Mouse (Mus musculus) MEL (cell line): ENCODE measurements around the gene Selplg. TPM values are rescaled to one million over a fixed set of nuclear protein-coding genes. Genes with fewer than 3 reads are reported as not detected.

ENCODE experiments used
- DNase-seq: peaks from one replicate; pipeline ENCODE4 v3.0.0; 2011; ENCODE audit warnings: low read depth, low spot score
- H3K27ac ChIP-seq: 2 replicates; pipeline ENCODE4 v1.5.1; 2012; ENCODE audit warnings: low read depth, mild to moderate bottlenecking, control low read depth, low read length, moderate library complexity; ENCODE audit not compliant: control insufficient read depth
- H3K27me3 ChIP-seq, 2 experiments: fragments of 150-350 bp in 1 of 2; sonication (generic) in 1 of 2; 2 replicates each; pipeline ENCODE4 v1.6.1; 2012; ENCODE audit warnings: low read length in 2 of 2, mild to moderate bottlenecking in 2 of 2, improper control_type of control experiment in 1 of 2, moderate library complexity in 1 of 2; ENCODE audit not compliant: insufficient read depth in 2 of 2, control insufficient read depth in 1 of 2
- H3K36me3 ChIP-seq, 2 experiments: 2 replicates each; pipeline ENCODE4 v1.6.1; 2012 to 2014; ENCODE audit warnings: low read length in 2 of 2, improper control_type of control experiment in 1 of 2, inconsistent platforms in 1 of 2, mild to moderate bottlenecking in 1 of 2; ENCODE audit not compliant: insufficient read depth in 2 of 2, control insufficient read depth in 1 of 2
- H3K4me1 ChIP-seq, 2 experiments: fragments of 150-350 bp in 1 of 2; sonication (generic) in 1 of 2; 2 replicates each; pipeline ENCODE4 v1.6.1; 2012; ENCODE audit warnings: low read length in 2 of 2, improper control_type of control experiment in 1 of 2, mild to moderate bottlenecking in 1 of 2; ENCODE audit not compliant: insufficient read depth in 2 of 2, control insufficient read depth in 1 of 2
- H3K4me3 ChIP-seq, 2 experiments: fragments of 150-350 bp in 1 of 2; sonication (generic) in 1 of 2; 2 replicates each; pipeline ENCODE4 v1.5.1; 2012; ENCODE audit warnings: low read depth in 2 of 2, low read length in 2 of 2, mild to moderate bottlenecking in 2 of 2, moderate library complexity in 2 of 2, control low read depth in 1 of 2, improper control_type of control experiment in 1 of 2; ENCODE audit not compliant: control insufficient read depth in 1 of 2, insufficient read depth in 1 of 2
- H3K79me2 ChIP-seq: 2 replicates; pipeline ENCODE4 v1.6.1; 2012; ENCODE audit warnings: mild to moderate bottlenecking, low read length, moderate library complexity; ENCODE audit not compliant: control insufficient read depth, poor library complexity, insufficient read depth
- H3K9ac ChIP-seq: 2 replicates; pipeline ENCODE4 v1.6.1; 2012; ENCODE audit warnings: low read depth, mild to moderate bottlenecking, control low read depth, low read length, moderate library complexity; ENCODE audit not compliant: control insufficient read depth, poor library complexity, severe bottlenecking
- H3K9me3 ChIP-seq: fragments of 150-350 bp; sonication (generic); replicated peaks from 2 replicates; pipeline ENCODE4 v1.6.1; 2012; ENCODE audit warnings: mild to moderate bottlenecking, low read length, improper control_type of control experiment, moderate library complexity; ENCODE audit not compliant: insufficient read depth
- BHLHE40 ChIP-seq: IDR thresholded peaks from 2 replicates; pipeline ENCODE4 v1.6.1; 2012; ENCODE audit warnings: low read depth, mild to moderate bottlenecking, inconsistent platforms, low read length, improper control_type of control experiment, borderline replicate concordance
- CHD2 ChIP-seq: IDR thresholded peaks from 2 replicates; pipeline ENCODE4 v1.6.1; 2011; ENCODE audit warnings: low read length, improper control_type of control experiment
- ELF1 ChIP-seq: IDR thresholded peaks from 2 replicates; pipeline ENCODE4 v1.6.1; 2014; ENCODE audit warnings: low read depth, mild to moderate bottlenecking, inconsistent platforms, low read length, improper control_type of control experiment, moderate library complexity
- EP300 ChIP-seq, 2 experiments: IDR thresholded peaks; 2 replicates each; pipeline ENCODE4 v1.6.1; 2011; ENCODE audit warnings: improper control_type of control experiment in 2 of 2, low read length in 2 of 2, low read depth in 1 of 2, mild to moderate bottlenecking in 1 of 2
- ETS1 ChIP-seq: IDR thresholded peaks from 2 replicates; pipeline ENCODE4 v1.6.1; 2012; ENCODE audit warnings: low read depth, mild to moderate bottlenecking, inconsistent platforms, low read length, improper control_type of control experiment, moderate library complexity
- GABPA ChIP-seq: IDR thresholded peaks from 2 replicates; pipeline ENCODE4 v1.6.1; 2012; ENCODE audit warnings: low read depth, mild to moderate bottlenecking, inconsistent platforms, low read length, improper control_type of control experiment, moderate library complexity
- HCFC1 ChIP-seq: IDR thresholded peaks from 2 replicates; pipeline ENCODE4 v1.6.1; 2012; ENCODE audit warnings: low read depth, mild to moderate bottlenecking, inconsistent platforms, low read length, improper control_type of control experiment, moderate library complexity
- MAFK ChIP-seq: IDR thresholded peaks from 2 replicates; pipeline ENCODE4 v1.6.1; 2011; ENCODE audit warnings: low read depth, mild to moderate bottlenecking, low read length, improper control_type of control experiment, borderline replicate concordance
- MEF2A ChIP-seq: IDR thresholded peaks from 2 replicates; pipeline ENCODE4 v1.6.1; 2014; ENCODE audit warnings: low read depth, mild to moderate bottlenecking, inconsistent platforms, low read length, improper control_type of control experiment; ENCODE audit not compliant: poor library complexity, insufficient replicate concordance, severe bottlenecking; ENCODE audit errors: extremely low read depth
- MXI1 ChIP-seq: IDR thresholded peaks from 2 replicates; pipeline ENCODE4 v1.6.1; 2011; ENCODE audit warnings: mild to moderate bottlenecking, low read depth, low read length, improper control_type of control experiment
- MYC ChIP-seq: IDR thresholded peaks from 2 replicates; pipeline ENCODE4 v1.6.1; 2011; ENCODE audit warnings: low read depth, mild to moderate bottlenecking, low read length, improper control_type of control experiment, moderate library complexity
- NRF1 ChIP-seq: IDR thresholded peaks from 2 replicates; pipeline ENCODE4 v1.6.1; 2014; ENCODE audit warnings: low read depth, mild to moderate bottlenecking, inconsistent platforms, low read length, improper control_type of control experiment, moderate library complexity; ENCODE audit not compliant: poor library complexity, insufficient read depth, severe bottlenecking
- POLR2A ChIP-seq, 2 experiments: IDR thresholded peaks; 2 replicates each; pipeline ENCODE4 v1.6.1; 2011 to 2012; ENCODE audit warnings: low read length in 2 of 2, mild to moderate bottlenecking in 2 of 2, control low read depth in 1 of 2, improper control_type of control experiment in 1 of 2, low read depth in 1 of 2, moderate library complexity in 1 of 2; ENCODE audit not compliant: control insufficient read depth in 1 of 2, insufficient read depth in 1 of 2, poor library complexity in 1 of 2
- RCOR1 ChIP-seq: IDR thresholded peaks from 2 replicates; pipeline ENCODE4 v1.6.1; 2012; ENCODE audit warnings: low read depth, mild to moderate bottlenecking, inconsistent platforms, low read length, improper control_type of control experiment
- SIN3A ChIP-seq: IDR thresholded peaks from 2 replicates; pipeline ENCODE4 v1.6.1; 2012; ENCODE audit warnings: low read length, improper control_type of control experiment, inconsistent platforms
- SMC3 ChIP-seq: IDR thresholded peaks from 2 replicates; pipeline ENCODE4 v1.6.1; 2011; ENCODE audit warnings: low read depth, low read length, improper control_type of control experiment
- USF2 ChIP-seq, 2 experiments: IDR thresholded peaks; 2 replicates each; pipeline ENCODE4 v1.6.1; 2011 to 2012; ENCODE audit warnings: improper control_type of control experiment in 2 of 2, low read length in 2 of 2, borderline replicate concordance in 1 of 2, inconsistent platforms in 1 of 2, low read depth in 1 of 2, mild to moderate bottlenecking in 1 of 2; ENCODE audit not compliant: insufficient read depth in 1 of 2
- ZMIZ1 ChIP-seq: IDR thresholded peaks from 2 replicates; pipeline ENCODE4 v1.6.1; 2012; ENCODE audit warnings: low read depth, mild to moderate bottlenecking, inconsistent platforms, low read length, improper control_type of control experiment, moderate library complexity
- ZNF384 ChIP-seq: IDR thresholded peaks from 2 replicates; pipeline ENCODE4 v1.6.1; 2012; ENCODE audit warnings: low read depth, mild to moderate bottlenecking, inconsistent platforms, low read length, improper control_type of control experiment
- polyA plus RNA-seq, 2 experiments: library from polyadenylated mRNA; stranded (reverse) in 1 of 2; unstranded in 1 of 2; fragments of >175 nt in 1 of 2; fragments of >200 nt in 1 of 2; gene quantifications; 2 replicates each; pipeline versions ENCODE4 v1.2.1 to v1.2.4; 2012; ENCODE audit warnings: low replicate concordance in 2 of 2, low read depth in 1 of 2; ENCODE audit not compliant: insufficient read length in 2 of 2, insufficient read depth in 1 of 2, missing spikeins in 1 of 2
- total RNA-seq: library from RNA; depleted of rRNA; stranded (reverse); fragments of 300-350 nt; gene quantifications from 2 replicates; pipeline ENCODE4 v1.2.3, GENCODE M21; 2012

Gene Selplg
- total and polyA plus RNA-seq, 3 experiments, result 24.2 to 48.2 TPM; not detected in 1

DNA sequence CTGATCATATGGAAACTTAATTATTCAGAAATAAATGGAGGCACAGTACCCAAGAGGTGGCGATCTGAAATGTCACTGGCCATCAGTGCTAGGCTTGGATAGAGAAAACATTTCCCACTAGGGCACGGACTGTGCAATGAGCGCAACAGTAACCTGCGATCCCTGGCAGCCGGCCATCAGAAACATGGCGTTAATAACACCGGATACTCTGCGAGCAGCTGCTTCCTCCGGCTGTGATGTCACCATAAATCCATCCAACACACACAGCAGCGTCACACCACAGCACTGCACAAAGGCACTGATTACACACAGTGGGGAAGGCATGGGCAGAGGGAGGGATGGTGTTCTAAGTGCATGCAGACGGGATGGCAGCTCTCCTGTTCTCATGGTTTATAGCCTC, 36.7 kb upstream of the Selplg start:
- TF ChIP-seq BHLHE40, result no peak
- no peak for TF ChIP-seq RCOR1
- no peak for TF ChIP-seq NRF1
- TF ChIP-seq ZNF384, result no peak
- no peak for TF ChIP-seq EP300 (IDR thresholded peaks at IDR 0.05; ENCODE audit: low read depth in 1 of 2, low read length in 2 of 2)
- no peak for TF ChIP-seq MEF2A
- TF ChIP-seq MYC, result no peak
- TF ChIP-seq ELF1, result no peak
- no peak for TF ChIP-seq ETS1
- no peak for TF ChIP-seq SIN3A
- no peaks in the 10 kb centered on the region for H3K4me1 ChIP-seq
- no peaks in the 10 kb centered on the region; a peak in 1 of 4 replicates for H3K36me3 ChIP-seq

DNA sequence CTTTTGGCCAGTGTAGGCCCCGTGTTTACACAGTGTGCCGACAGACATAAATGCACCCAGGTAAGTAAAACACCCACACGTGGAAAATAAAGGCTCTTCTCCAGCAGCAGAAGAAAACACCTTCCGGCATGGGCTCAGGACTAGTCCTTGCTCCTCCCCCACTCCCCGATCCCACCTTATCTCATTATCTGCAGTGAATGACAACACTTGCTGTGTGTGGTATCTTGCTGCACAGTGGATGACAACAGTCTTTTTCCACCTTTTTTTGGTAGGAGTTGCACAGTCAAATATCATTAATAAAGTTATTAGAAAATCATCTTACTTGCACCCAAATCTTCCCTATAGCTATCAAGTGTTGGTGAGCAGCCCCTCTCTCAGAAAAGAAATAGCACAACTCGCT, 32.5 kb upstream of the Selplg start:
- H3K36me3 ChIP-seq, result no peaks in the 10 kb centered on the region; a peak in 2 of 4 replicates

More for the DNA sequence above, 36.7 kb upstream of the Selplg start:
- H3K27me3 ChIP-seq, result no peaks in the 10 kb centered on the region
- no peak overlapping the region for H3K9ac ChIP-seq
- H3K4me3 ChIP-seq, result no peak overlapping the region
- H3K27ac ChIP-seq, result no peak overlapping the region
- no peak for DNase-seq
- H3K79me2 ChIP-seq, result no peaks in the 10 kb centered on the region
- no peaks in the 10 kb centered on the region for H3K9me3 ChIP-seq

DNA sequence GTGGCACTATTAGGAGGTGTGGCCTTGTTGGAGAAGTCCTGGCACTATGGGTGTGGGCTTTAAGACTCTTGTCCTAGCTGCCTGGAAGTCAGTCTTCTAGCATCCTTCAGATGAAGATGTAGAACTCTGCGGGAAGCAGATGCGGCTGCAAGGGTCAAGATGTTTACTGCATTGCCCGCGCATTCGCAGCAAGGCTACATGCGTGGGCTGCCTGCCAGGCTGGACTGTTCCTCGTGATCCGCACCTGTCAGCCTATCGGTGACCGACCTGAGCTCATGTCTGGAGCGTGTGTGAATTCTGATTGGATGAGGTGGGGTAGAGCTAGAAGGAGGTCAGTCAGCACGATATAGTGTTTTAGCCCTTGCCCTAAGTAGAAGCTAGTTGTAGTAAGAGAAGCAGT, 31.6 kb upstream of the Selplg start:
- no peaks in the 10 kb centered on the region; a peak in 2 of 4 replicates for H3K36me3 ChIP-seq
- no peaks in the 10 kb centered on the region for H3K9me3 ChIP-seq
- TF ChIP-seq POLR2A (IDR thresholded peaks at IDR 0.05; ENCODE audit: control insufficient read depth in 1 of 2, insufficient read depth in 1 of 2, low read depth in 1 of 2, low read length in 2 of 2, poor library complexity in 1 of 2), result no peak
- no peak for TF ChIP-seq GABPA
- TF ChIP-seq NRF1, result no peak
- TF ChIP-seq SIN3A, result no peak
- TF ChIP-seq ETS1, result no peak
- TF ChIP-seq MXI1, result no peak
- no peak for TF ChIP-seq HCFC1
- no peak for TF ChIP-seq MAFK
- H3K79me2 ChIP-seq, result no peaks in the 10 kb centered on the region
- no peaks in the 10 kb centered on the region; a peak in 1 of 4 replicates for H3K4me1 ChIP-seq
- no peak overlapping the region for H3K9ac ChIP-seq
- no peak overlapping the region for H3K27ac ChIP-seq
- no peaks in the 10 kb centered on the region for H3K27me3 ChIP-seq
- H3K4me3 ChIP-seq, result no peak overlapping the region
- no peak for DNase-seq

More for the DNA sequence above, 32.5 kb upstream of the Selplg start:
- H3K4me1 ChIP-seq, result no peaks in the 10 kb centered on the region
- H3K9ac ChIP-seq, result no peak overlapping the region
- TF ChIP-seq SMC3 (no peak), CHD2 (no peak), NRF1 (no peak), ZMIZ1 (no peak), USF2 (IDR thresholded peaks at IDR 0.05; ENCODE audit: borderline replicate concordance in 1 of 2, insufficient read depth in 1 of 2, low read depth in 1 of 2, low read length in 2 of 2) (no peak)
- no peaks in the 10 kb centered on the region for H3K9me3 ChIP-seq
- H3K27me3 ChIP-seq, result no peaks in the 10 kb centered on the region
- no peak overlapping the region for H3K4me3 ChIP-seq
- H3K27ac ChIP-seq, result no peak overlapping the region
- no peak for DNase-seq
- no peaks in the 10 kb centered on the region for H3K79me2 ChIP-seq
